Mouse (Mus musculus) E14TG2a.4 (cell line): ENCODE results near the gene Nab1.

Experiments
- CTCF ChIP-seq: conservative IDR thresholded peaks from 2 replicates; pipeline ENCODE4 v1.5.1; 2014; ENCODE audit warnings: low read length
- POU5F1 ChIP-seq: IDR thresholded peaks from 2 replicates; pipeline ENCODE4 v1.6.1; 2014; ENCODE audit warnings: low read length, borderline replicate concordance

GRCm38 (mm10) chr1:52547451-52547850, 47.0 kb upstream of the Nab1 start:
- TF ChIP-seq CTCF (no peak), POU5F1 (no peak)
